Mouse (Mus musculus): ENCODE data around the gene Tex48. TPM values are rescaled to one million over a fixed set of nuclear protein-coding genes. Genes with fewer than 3 reads are reported as not detected.

The Tex48 gene
- not detected in 2 replicates for polyA plus RNA-seq (2015; fragmentation: Nextera tagmentation; extraction: Ambion mirVana)

DNA sequence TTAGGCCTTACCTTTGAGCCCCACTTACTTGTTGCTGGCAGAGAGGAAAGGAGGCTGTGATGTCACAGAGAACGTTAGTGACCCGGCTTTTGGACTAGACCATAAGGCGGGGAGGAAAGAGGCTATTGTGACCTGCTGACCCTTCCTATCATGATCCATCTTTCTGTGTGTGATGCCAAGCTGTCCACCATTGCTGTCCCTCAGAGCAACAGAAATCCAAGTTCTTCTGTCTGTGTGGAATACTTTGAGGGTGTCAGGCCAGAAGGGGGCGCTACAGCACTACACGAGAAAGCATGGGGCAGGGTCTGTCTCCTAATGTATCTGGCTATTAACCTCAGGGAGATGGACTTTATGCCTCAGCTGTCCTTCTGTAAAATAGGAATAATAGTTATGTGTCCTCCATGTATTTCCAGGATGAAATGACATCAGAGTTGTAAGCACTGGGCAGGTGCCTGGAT lies at the start of gene Tex48:
TSS of gene Tex48 (minus strand) at position 51 of the 458 bp plus-strand sequence.
- H3K4me1 ChIP-seq (replicated peaks; ENCODE audit: control insufficient read depth, insufficient read depth, low read length): no peaks in the 10 kb centered on the region
- H3K4me3 ChIP-seq (replicated peaks; ENCODE audit: low read length): no peak within 1 kb of the TSS
- no peak within 1 kb of the TSS for H3K9ac ChIP-seq (replicated peaks; ENCODE audit: low read depth, low read length)
- H3K4me2 ChIP-seq (ENCODE audit: low read length): no peak within 1 kb of the TSS
- no peak within 1 kb of the TSS for H3K27ac ChIP-seq (ENCODE audit: low read length)
- no peaks in the 10 kb centered on the region for H3K36me3 ChIP-seq (ENCODE audit: control insufficient read depth, insufficient read depth)
- 54% methylated on average over 5 of the region's 5 CpGs for WGBS
- H3K9me3 ChIP-seq (ENCODE audit: control insufficient read depth, low read length): no peaks in the 10 kb centered on the region
- ATAC-seq: no peak
- no peaks in the 10 kb centered on the region for H3K27me3 ChIP-seq (replicated peaks; ENCODE audit: control insufficient read depth, insufficient read depth, low read length)

DNA sequence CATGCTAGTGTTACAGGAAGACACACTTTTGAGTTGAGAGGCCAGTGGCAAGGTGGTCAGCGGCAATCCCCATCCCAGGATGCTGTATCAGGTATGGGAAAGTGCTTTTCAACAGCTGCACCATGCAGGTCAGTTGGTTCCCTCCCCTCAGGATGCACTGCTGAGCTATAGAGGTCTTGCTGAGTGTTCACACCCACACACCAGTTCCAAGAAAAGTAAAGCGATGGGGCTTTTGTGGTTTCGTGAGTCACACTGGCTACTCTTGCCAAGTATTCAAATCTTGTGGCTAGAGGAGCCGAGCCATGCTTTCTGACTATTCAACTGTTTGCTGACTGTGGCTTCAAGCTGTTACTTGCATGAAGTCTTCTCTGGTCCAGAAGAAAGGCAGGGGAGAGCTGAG lies 46.0 kb upstream of the Tex48 start:
- H3K4me2 ChIP-seq (ENCODE audit: low read length): no peak overlapping the region
- H3K27ac ChIP-seq (ENCODE audit: low read length): no peak overlapping the region
- H3K4me3 ChIP-seq (replicated peaks; ENCODE audit: low read length): no peak overlapping the region
- H3K9ac ChIP-seq (replicated peaks; ENCODE audit: low read depth, low read length): no peak overlapping the region
- no peaks in the 10 kb centered on the region for H3K36me3 ChIP-seq (ENCODE audit: control insufficient read depth, insufficient read depth)
- no peaks in the 10 kb centered on the region for H3K4me1 ChIP-seq (replicated peaks; ENCODE audit: control insufficient read depth, insufficient read depth, low read length)
- 81% methylated on average over 4 of the region's 4 CpGs for WGBS
- no peaks in the 10 kb centered on the region for H3K27me3 ChIP-seq (replicated peaks; ENCODE audit: control insufficient read depth, insufficient read depth, low read length)
- H3K9me3 ChIP-seq (ENCODE audit: control insufficient read depth, low read length): no peaks in the 10 kb centered on the region
- no peak for ATAC-seq

DNA sequence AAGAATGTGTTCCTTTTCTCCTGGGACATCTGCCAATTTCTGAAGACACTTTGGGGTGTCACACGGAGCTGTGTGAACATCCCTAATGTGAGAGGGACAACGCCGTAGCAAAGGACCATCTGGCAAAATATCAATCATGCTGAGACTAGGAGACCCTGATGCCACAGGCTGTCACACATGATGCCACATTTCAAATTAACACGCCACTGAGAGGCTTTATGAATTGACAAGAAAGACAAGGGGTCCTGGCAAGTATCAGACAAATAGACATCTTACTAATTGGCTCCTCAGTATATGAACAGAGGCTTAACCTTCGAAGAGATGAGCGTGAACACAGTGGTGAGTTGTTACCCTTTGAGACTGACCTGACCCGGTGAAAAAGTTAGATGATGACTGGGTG lies 43.5 kb upstream of the Tex48 start:
- Histone ChIP-seq H3K4me1 (replicated peaks; ENCODE audit: control insufficient read depth, insufficient read depth, low read length) (no peaks in the 10 kb centered on the region), H3K27ac (ENCODE audit: low read length) (no peak overlapping the region), H3K4me3 (replicated peaks; ENCODE audit: low read length) (no peak overlapping the region), H3K9me3 (ENCODE audit: control insufficient read depth, low read length) (no peaks in the 10 kb centered on the region), H3K9ac (replicated peaks; ENCODE audit: low read depth, low read length) (no peak overlapping the region), H3K27me3 (replicated peaks; ENCODE audit: control insufficient read depth, insufficient read depth, low read length) (no peaks in the 10 kb centered on the region), H3K4me2 (ENCODE audit: low read length) (no peak overlapping the region), H3K36me3 (ENCODE audit: control insufficient read depth, insufficient read depth) (no peaks in the 10 kb centered on the region)
- 49% methylated on average over 7 of the region's 7 CpGs for WGBS
- ATAC-seq: peak; percentile 74

DNA sequence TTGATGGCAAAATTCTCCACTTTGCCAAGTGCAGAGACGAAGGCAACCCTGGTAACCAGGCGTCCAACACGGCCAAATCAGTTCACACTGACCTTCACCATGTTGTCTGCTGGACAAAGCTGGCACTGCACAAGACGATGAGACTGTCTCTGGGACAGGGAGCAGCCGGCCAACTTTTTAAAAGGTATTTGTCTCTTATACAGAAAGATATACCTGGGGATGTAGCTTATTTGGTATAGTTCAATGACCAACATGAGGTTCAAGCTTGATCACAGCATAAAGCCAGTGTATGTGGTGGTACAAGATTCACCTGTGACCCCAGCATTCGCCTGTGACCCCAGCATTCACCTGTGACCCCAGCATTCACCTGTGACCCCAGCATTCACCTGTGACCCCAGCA lies 41.1 kb upstream of the Tex48 start, which contains the start of gene Gm11214:
TSS of gene Gm11214 (minus strand) at position 101 of the 400 bp plus-strand sequence.
- no peaks in the 10 kb centered on the region for H3K9me3 ChIP-seq (ENCODE audit: control insufficient read depth, low read length)
- no peaks in the 10 kb centered on the region for H3K27me3 ChIP-seq (replicated peaks; ENCODE audit: control insufficient read depth, insufficient read depth, low read length)
- no peak for ATAC-seq
- no peak within 1 kb of the TSS for H3K4me3 ChIP-seq (replicated peaks; ENCODE audit: low read length)
- no peak within 1 kb of the TSS for H3K4me2 ChIP-seq (ENCODE audit: low read length)
- no peak within 1 kb of the TSS for H3K27ac ChIP-seq (ENCODE audit: low read length)
- no peaks in the 10 kb centered on the region for H3K4me1 ChIP-seq (replicated peaks; ENCODE audit: control insufficient read depth, insufficient read depth, low read length)
- no peak within 1 kb of the TSS for H3K9ac ChIP-seq (replicated peaks; ENCODE audit: low read depth, low read length)
- H3K36me3 ChIP-seq (ENCODE audit: control insufficient read depth, insufficient read depth): no peaks in the 10 kb centered on the region
- 93% methylated on average over 6 of the region's 6 CpGs for WGBS

DNA sequence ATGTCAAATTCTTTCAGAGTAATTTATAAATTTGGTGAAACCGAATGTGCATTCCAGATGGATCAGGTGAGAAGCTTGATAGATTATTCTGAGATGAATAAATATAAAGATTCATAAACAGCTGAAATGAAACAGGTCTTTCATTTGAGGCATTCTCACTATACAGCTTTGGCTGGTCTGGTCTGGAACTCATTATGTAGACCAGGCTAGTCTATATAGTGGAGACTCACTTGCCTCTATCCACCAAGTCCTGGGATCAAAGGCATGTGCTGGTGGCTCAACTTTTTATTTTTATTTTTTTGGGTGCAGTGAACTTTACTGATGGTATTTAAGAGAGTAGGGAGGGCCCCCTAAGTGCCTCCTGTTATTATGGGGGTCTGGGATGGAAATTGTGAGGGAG lies 39.6 kb upstream of the Tex48 start:
- no peak for ATAC-seq
- H3K9me3 ChIP-seq (ENCODE audit: control insufficient read depth, low read length): no peaks in the 10 kb centered on the region
- H3K4me1 ChIP-seq (replicated peaks; ENCODE audit: control insufficient read depth, insufficient read depth, low read length): no peaks in the 10 kb centered on the region
- WGBS: 15% methylated on average over 1 of the region's 1 CpGs
- H3K4me2 ChIP-seq (ENCODE audit: low read length): no peak overlapping the region
- no peak overlapping the region for H3K4me3 ChIP-seq (replicated peaks; ENCODE audit: low read length)
- H3K36me3 ChIP-seq (ENCODE audit: control insufficient read depth, insufficient read depth): no peaks in the 10 kb centered on the region
- H3K27ac ChIP-seq (ENCODE audit: low read length): no peak overlapping the region
- H3K27me3 ChIP-seq (replicated peaks; ENCODE audit: control insufficient read depth, insufficient read depth, low read length): no peaks in the 10 kb centered on the region
- no peak overlapping the region for H3K9ac ChIP-seq (replicated peaks; ENCODE audit: low read depth, low read length)

DNA sequence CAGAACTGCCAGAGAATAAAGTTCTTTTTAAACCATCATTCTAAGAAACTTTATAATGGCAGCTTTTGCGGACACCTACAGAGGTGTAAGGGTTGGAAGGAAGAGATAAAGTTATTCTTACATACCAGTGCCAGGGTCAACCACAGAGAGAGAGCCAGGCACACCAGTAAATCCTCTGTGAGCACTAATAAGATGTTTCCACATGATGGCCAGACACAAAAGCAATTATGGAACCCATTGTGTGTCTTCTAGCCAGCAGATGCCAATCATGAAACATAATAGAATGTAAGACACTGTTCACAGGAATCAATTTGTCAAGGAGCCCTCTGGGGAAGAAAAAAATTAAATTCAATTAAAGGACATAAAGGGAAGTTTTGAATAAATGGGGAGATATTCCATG lies 39.2 kb upstream of the Tex48 start:
- no peaks in the 10 kb centered on the region for H3K36me3 ChIP-seq (ENCODE audit: control insufficient read depth, insufficient read depth)
- no peak overlapping the region for H3K27ac ChIP-seq (ENCODE audit: low read length)
- no peak overlapping the region for H3K9ac ChIP-seq (replicated peaks; ENCODE audit: low read depth, low read length)
- no peaks in the 10 kb centered on the region for H3K4me1 ChIP-seq (replicated peaks; ENCODE audit: control insufficient read depth, insufficient read depth, low read length)
- no peaks in the 10 kb centered on the region for H3K27me3 ChIP-seq (replicated peaks; ENCODE audit: control insufficient read depth, insufficient read depth, low read length)
- no peak for ATAC-seq
- no peak overlapping the region for H3K4me2 ChIP-seq (ENCODE audit: low read length)
- no peak overlapping the region for H3K4me3 ChIP-seq (replicated peaks; ENCODE audit: low read length)
- H3K9me3 ChIP-seq (ENCODE audit: control insufficient read depth, low read length): no peaks in the 10 kb centered on the region
- WGBS: 7% methylated on average over 1 of the region's 1 CpGs

DNA sequence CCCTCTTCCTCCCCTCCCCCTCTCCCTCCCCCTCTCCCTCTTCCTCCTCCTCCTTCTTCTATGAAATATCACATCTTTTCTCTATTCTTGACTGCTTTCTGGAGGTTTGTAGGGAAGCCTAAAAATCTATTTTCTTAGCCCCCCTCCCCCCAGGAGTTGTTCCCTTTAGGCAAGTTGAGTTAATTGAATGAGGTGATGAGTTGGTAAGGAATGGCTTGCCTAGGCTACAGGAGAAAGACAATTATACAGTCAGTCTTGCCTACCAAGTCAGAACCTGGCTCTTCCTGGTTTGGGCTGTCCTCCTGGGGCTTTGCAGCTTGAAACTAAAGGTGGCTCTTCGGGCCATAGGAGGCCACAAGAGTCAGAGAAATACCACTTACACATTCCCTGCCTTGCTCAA lies 37.5 kb upstream of the Tex48 start:
- Histone ChIP-seq H3K4me3 (replicated peaks; ENCODE audit: low read length) (no peak overlapping the region), H3K27ac (ENCODE audit: low read length) (no peak overlapping the region), H3K4me2 (ENCODE audit: low read length) (no peak overlapping the region), H3K4me1 (replicated peaks; ENCODE audit: control insufficient read depth, insufficient read depth, low read length) (no peaks in the 10 kb centered on the region), H3K36me3 (ENCODE audit: control insufficient read depth, insufficient read depth) (no peaks in the 10 kb centered on the region), H3K9me3 (ENCODE audit: control insufficient read depth, low read length) (no peaks in the 10 kb centered on the region), H3K9ac (replicated peaks; ENCODE audit: low read depth, low read length) (no peak overlapping the region), H3K27me3 (replicated peaks; ENCODE audit: control insufficient read depth, insufficient read depth, low read length) (no peaks in the 10 kb centered on the region)
- ATAC-seq: no peak
- WGBS: 83% methylated on average over 1 of the region's 1 CpGs

DNA sequence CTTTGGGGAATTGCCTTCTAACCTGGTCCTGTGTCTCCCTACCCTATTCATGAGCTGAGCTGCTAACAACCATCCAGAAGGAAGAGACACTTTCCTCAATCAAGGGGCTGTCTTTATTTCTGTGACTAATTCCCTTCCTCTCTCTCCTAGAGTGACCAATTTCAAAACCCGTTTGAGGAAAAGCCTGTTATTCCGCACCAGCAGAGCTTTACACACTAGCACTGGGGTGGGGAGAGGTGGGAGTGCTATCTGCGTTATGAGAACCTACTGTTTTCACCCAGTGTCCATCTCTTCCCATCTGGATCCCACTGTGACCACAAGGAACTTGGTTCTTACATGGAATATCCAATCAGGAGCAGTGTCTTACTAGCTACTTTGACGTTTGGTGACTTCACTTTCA lies 36.9 kb upstream of the Tex48 start:
- H3K4me1 ChIP-seq (replicated peaks; ENCODE audit: control insufficient read depth, insufficient read depth, low read length): no peaks in the 10 kb centered on the region
- 5% methylated on average over 4 of the region's 4 CpGs for WGBS
- no peak for ATAC-seq

DNA sequence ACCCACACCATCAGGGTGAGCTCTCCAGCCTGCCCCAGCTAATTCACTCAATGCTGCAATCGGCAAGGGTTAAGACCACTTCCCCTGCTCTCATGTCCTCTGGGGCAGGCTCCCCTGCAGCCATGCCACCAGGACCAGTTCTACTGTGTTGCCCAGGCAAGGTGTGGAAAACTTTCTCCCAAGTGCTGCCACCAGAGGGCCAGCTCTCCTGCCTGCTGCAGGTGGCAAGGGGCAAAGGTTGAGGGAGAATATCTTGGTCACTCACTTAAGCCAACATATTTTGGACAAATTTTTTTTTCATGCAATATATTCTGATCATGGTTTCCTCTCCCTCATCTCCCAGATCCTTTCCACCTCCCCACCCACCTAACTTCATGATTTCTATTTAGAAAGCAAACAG lies 32.2 kb upstream of the Tex48 start:
- Histone ChIP-seq H3K36me3 (ENCODE audit: control insufficient read depth, insufficient read depth) (no peaks in the 10 kb centered on the region), H3K4me1 (replicated peaks; ENCODE audit: control insufficient read depth, insufficient read depth, low read length) (no peaks in the 10 kb centered on the region), H3K9me3 (ENCODE audit: control insufficient read depth, low read length) (no peaks in the 10 kb centered on the region), H3K4me2 (ENCODE audit: low read length) (no peak overlapping the region), H3K27me3 (replicated peaks; ENCODE audit: control insufficient read depth, insufficient read depth, low read length) (no peaks in the 10 kb centered on the region), H3K9ac (replicated peaks; ENCODE audit: low read depth, low read length) (no peak overlapping the region), H3K4me3 (replicated peaks; ENCODE audit: low read length) (no peak overlapping the region), H3K27ac (ENCODE audit: low read length) (no peak overlapping the region)
- 85% methylated on average over 1 of the region's 1 CpGs for WGBS
- ATAC-seq: no peak

More for the DNA sequence above, 36.9 kb upstream of the Tex48 start:
- Histone ChIP-seq H3K36me3 (ENCODE audit: control insufficient read depth, insufficient read depth) (no peaks in the 10 kb centered on the region), H3K4me3 (replicated peaks; ENCODE audit: low read length) (no peak overlapping the region), H3K9ac (replicated peaks; ENCODE audit: low read depth, low read length) (no peak overlapping the region), H3K4me2 (ENCODE audit: low read length) (no peak overlapping the region), H3K27ac (ENCODE audit: low read length) (no peak overlapping the region), H3K27me3 (replicated peaks; ENCODE audit: control insufficient read depth, insufficient read depth, low read length) (no peaks in the 10 kb centered on the region), H3K9me3 (ENCODE audit: control insufficient read depth, low read length) (no peaks in the 10 kb centered on the region)

Data from forebrain, embryonic 16.5 days (tissue).